Mouse (Mus musculus) hindbrain, postnatal 0 days (tissue): Measurements from ENCODE around the gene Kcnq4. TPM values are rescaled to one million over a fixed set of nuclear protein-coding genes. Genes with fewer than 3 reads are reported as not detected.

Experiments used
- ATAC-seq: fragments of 200-750 bp; cut with Nextera tagmentation; 2 replicates; pipeline ENCODE4 v1.8.0; 2017; ENCODE audit warnings: mild to moderate bottlenecking, moderate TSS enrichment, moderate library complexity
- DNase-seq: peaks from one replicate; pipeline ENCODE4 v3.0.0-alpha.2; 2015; ENCODE audit warnings: low spot score
- H3K27ac ChIP-seq: fragments of 300-500 bp; sonication (generic); 2 replicates; pipeline ENCODE4 v1.5.1; 2014; ENCODE audit warnings: mild to moderate bottlenecking
- H3K27me3 ChIP-seq: fragments of 300-500 bp; sonication (generic); 2 replicates; pipeline ENCODE4 v1.6.1; 2014; ENCODE audit warnings: low read length, mixed read lengths; ENCODE audit not compliant: insufficient read depth
- H3K36me3 ChIP-seq: fragments of 300-500 bp; sonication (generic); 2 replicates; pipeline ENCODE4 v1.6.1; 2014; ENCODE audit warnings: low read length, mixed read lengths; ENCODE audit not compliant: insufficient read depth
- H3K4me1 ChIP-seq: fragments of 300-500 bp; sonication (generic); 2 replicates; pipeline ENCODE4 v1.6.1; 2014; ENCODE audit warnings: antibody characterized with exemption, low read length, mixed read lengths; ENCODE audit not compliant: insufficient read depth
- H3K4me2 ChIP-seq: fragments of 300-500 bp; sonication (generic); 2 replicates; pipeline ENCODE4 v1.6.1; 2014; ENCODE audit warnings: low read depth, mild to moderate bottlenecking, low read length, moderate library complexity, mixed read lengths
- H3K4me3 ChIP-seq: fragments of 300-500 bp; sonication (generic); 2 replicates; pipeline ENCODE4 v1.5.1; 2014; ENCODE audit warnings: low read length
- H3K9ac ChIP-seq: fragments of 300-500 bp; sonication (generic); replicated peaks from 2 replicates; pipeline ENCODE4 v1.6.1; 2014; ENCODE audit warnings: mild to moderate bottlenecking, low read length, moderate library complexity, mixed read lengths
- H3K9me3 ChIP-seq: fragments of 300-500 bp; sonication (generic); 2 replicates; pipeline ENCODE4 v1.6.1; 2016; ENCODE audit warnings: low read length, mixed read lengths
- CTCF ChIP-seq: IDR thresholded peaks from 2 replicates; pipeline ENCODE4 v1.5.1; 2016; ENCODE audit warnings: antibody characterized with exemption, control low read depth, low read depth
- WGBS: fragments of 180-500 bp; shearing (Covaris S2); extraction: QIAGEN DNeasy Blood & Tissue Kit; methylation state at CpG from one replicate; pipeline ENCODE4 v1.1.7; 2014; 5-methylcytosine and 5-hydroxymethylcytosine counted together
- polyA plus RNA-seq: library from polyadenylated mRNA; unstranded; fragments of >200 nt; fragmentation: Nextera tagmentation; extraction: Ambion mirVana; gene quantifications from 2 replicates; pipeline ENCODE4 v1.2.1, GENCODE M21; 2015
- total RNA-seq: library from RNA; depleted of rRNA; stranded (reverse); fragments of >200 nt; gene quantifications from 2 replicates; pipeline ENCODE4 v1.2.3, GENCODE M21; 2014

The Kcnq4 gene
- total and polyA plus RNA-seq, 2 experiments from 2014 or later, result 4.9 to 12.4 TPM

- Histone ChIP-seq H3K9me3 (no peaks in the 10 kb centered on the region), H3K4me1 (no peaks in the 10 kb centered on the region; the same call in 1 of the 2 replicates)
These were observed 51.1 kb downstream of the Kcnq4 start for GRCm38 (mm10) chr4:120697353-120697752.

GRCm38 (mm10) chr4:120692717-120693116 is 55.7 kb downstream of the Kcnq4 start:
- no peaks in the 10 kb centered on the region for H3K27me3 ChIP-seq
- TF ChIP-seq CTCF, result peak; percentile 80
- peak; percentile 82 for DNase-seq
- ATAC-seq, result 0 out of 2 replicates have a peak, but pooled peaks have one; percentile 48
- no peak overlapping the region for H3K4me2 ChIP-seq
- no peak overlapping the region for H3K9ac ChIP-seq
- 35% methylated on average over 10 of the region's 10 CpGs for WGBS
- no peak overlapping the region for H3K4me3 ChIP-seq
- H3K27ac ChIP-seq, result no peak overlapping the region
- H3K9me3 ChIP-seq, result no peaks in the 10 kb centered on the region
- no peaks in the 10 kb centered on the region for H3K4me1 ChIP-seq
- H3K36me3 ChIP-seq, result no peaks in the 10 kb centered on the region

More at GRCm38 (mm10) chr4:120697353-120697752, 51.1 kb downstream of the Kcnq4 start:
- Histone ChIP-seq H3K4me3 (no peak overlapping the region), H3K9ac (no peak overlapping the region), H3K4me2 (no peak overlapping the region), H3K27ac (no peak overlapping the region), H3K36me3 (no peaks in the 10 kb centered on the region), H3K27me3 (no peaks in the 10 kb centered on the region)
- 91% methylated on average over 8 of the region's 8 CpGs for WGBS
- ATAC-seq (no peak), DNase-seq (no peak)
- TF ChIP-seq CTCF, result no peak

- Histone ChIP-seq H3K36me3 (no peaks in the 10 kb centered on the region), H3K4me1 (no peaks in the 10 kb centered on the region), H3K27ac (no peak overlapping the region), H3K4me3 (no peak overlapping the region), H3K4me2 (no peak overlapping the region), H3K9me3 (no peaks in the 10 kb centered on the region), H3K27me3 (no peaks in the 10 kb centered on the region), H3K9ac (no peak overlapping the region)
- ATAC-seq (no peak), DNase-seq (no peak)
- TF ChIP-seq CTCF, result no peak
- 81% methylated on average over 6 of the region's 6 CpGs for WGBS
These were observed 59.1 kb downstream of the Kcnq4 start for GRCm38 (mm10) chr4:120689317-120689716.

GRCm38 (mm10) chr4:120687282-120687681 is 61.1 kb downstream of the Kcnq4 start:
- H3K27ac ChIP-seq, result no peak overlapping the region
- WGBS, result 33% methylated on average over 6 of the region's 6 CpGs
- H3K9ac ChIP-seq, result no peak overlapping the region
- ATAC-seq, result no peak
- no peaks in the 10 kb centered on the region for H3K9me3 ChIP-seq
- no peaks in the 10 kb centered on the region for H3K4me1 ChIP-seq
- H3K27me3 ChIP-seq, result no peaks in the 10 kb centered on the region
- no peak for TF ChIP-seq CTCF
- H3K4me2 ChIP-seq, result no peak overlapping the region
- H3K36me3 ChIP-seq, result no peaks in the 10 kb centered on the region
- H3K4me3 ChIP-seq, result no peak overlapping the region
- DNase-seq, result no peak

- no peaks in the 10 kb centered on the region for H3K9me3 ChIP-seq
- H3K27me3 ChIP-seq, result no peaks in the 10 kb centered on the region
- WGBS, result 51% methylated on average over 9 of the region's 9 CpGs
- H3K27ac ChIP-seq, result no peak overlapping the region
- no peaks in the 10 kb centered on the region for H3K36me3 ChIP-seq
- no peaks in the 10 kb centered on the region for H3K4me1 ChIP-seq
- ATAC-seq, result no peak
- DNase-seq, result no peak
- H3K9ac ChIP-seq, result no peak overlapping the region
- TF ChIP-seq CTCF, result no peak
- H3K4me3 ChIP-seq, result no peak overlapping the region
- H3K4me2 ChIP-seq, result no peak overlapping the region
These were observed 65.0 kb downstream of the Kcnq4 start for GRCm38 (mm10) chr4:120683278-120683997.

GRCm38 (mm10) chr4:120682168-120682567 is 66.2 kb downstream of the Kcnq4 start:
- no peaks in the 10 kb centered on the region for H3K9me3 ChIP-seq
- no peaks in the 10 kb centered on the region for H3K27me3 ChIP-seq
- ATAC-seq (no peak), DNase-seq (peak; percentile 59)
- H3K9ac ChIP-seq, result no peak overlapping the region
- H3K4me1 ChIP-seq, result no peaks in the 10 kb centered on the region
- WGBS, result 41% methylated on average over 10 of the region's 10 CpGs
- no peaks in the 10 kb centered on the region for H3K36me3 ChIP-seq
- H3K27ac ChIP-seq, result no peak overlapping the region
- no peak overlapping the region for H3K4me2 ChIP-seq
- H3K4me3 ChIP-seq, result no peak overlapping the region
- TF ChIP-seq CTCF, result peak; percentile 79

- WGBS, result 53% methylated on average over 7 of the region's 7 CpGs
- ATAC-seq (no peak), DNase-seq (peak; percentile 74)
These were observed 67.5 kb downstream of the Kcnq4 start for GRCm38 (mm10) chr4:120680953-120681352.

More at GRCm38 (mm10) chr4:120680953-120681352, 67.5 kb downstream of the Kcnq4 start:
- H3K4me3 ChIP-seq, result no peak overlapping the region
- H3K4me2 ChIP-seq, result no peak overlapping the region
- peak; percentile 87 for TF ChIP-seq CTCF
- no peaks in the 10 kb centered on the region for H3K27me3 ChIP-seq
- H3K4me1 ChIP-seq, result no peaks in the 10 kb centered on the region
- no peaks in the 10 kb centered on the region for H3K36me3 ChIP-seq
- no peak overlapping the region for H3K9ac ChIP-seq
- H3K27ac ChIP-seq, result no peak overlapping the region
- H3K9me3 ChIP-seq, result no peaks in the 10 kb centered on the region
